Mouse (Mus musculus) hindbrain, embryonic 12.5 days (tissue): ENCODE data around the gene Gmcl1. TPM values are rescaled to one million over a fixed set of nuclear protein-coding genes. Genes with fewer than 3 reads are reported as not detected.

ENCODE experiments used
- ATAC-seq: fragments of 200-750 bp; cut with Nextera tagmentation; 2 replicates; pipeline ENCODE4 v1.8.0; 2017; ENCODE audit warnings: moderate TSS enrichment; ENCODE audit not compliant: low FRiP score
- H3K27ac ChIP-seq: fragments of 300-500 bp; sonication (generic); 2 replicates; pipeline ENCODE4 v1.5.1; 2016; ENCODE audit warnings: mild to moderate bottlenecking
- H3K27me3 ChIP-seq: fragments of 300-500 bp; sonication (generic); 2 replicates; pipeline ENCODE4 v1.6.1; 2016; ENCODE audit warnings: mild to moderate bottlenecking
- H3K36me3 ChIP-seq: fragments of 300-500 bp; sonication (generic); 2 replicates; pipeline ENCODE4 v1.6.1; 2016; ENCODE audit warnings: mild to moderate bottlenecking
- H3K4me1 ChIP-seq: fragments of 300-500 bp; sonication (generic); 2 replicates; pipeline ENCODE4 v1.6.1; 2016
- H3K4me2 ChIP-seq: fragments of 300-500 bp; sonication (generic); replicated peaks from 2 replicates; pipeline ENCODE4 v1.6.1; 2016; ENCODE audit warnings: mild to moderate bottlenecking
- H3K4me3 ChIP-seq: fragments of 300-500 bp; sonication (generic); 2 replicates; pipeline ENCODE4 v1.5.1; 2016; ENCODE audit warnings: mild to moderate bottlenecking
- H3K9ac ChIP-seq: fragments of 300-500 bp; sonication (generic); 2 replicates; pipeline ENCODE4 v1.6.1; 2016; ENCODE audit warnings: mild to moderate bottlenecking, moderate library complexity
- H3K9me3 ChIP-seq: fragments of 300-500 bp; sonication (generic); replicated peaks from 2 replicates; pipeline ENCODE4 v1.6.1; 2016; ENCODE audit warnings: mild to moderate bottlenecking
- WGBS: fragments of 180-500 bp; shearing (Covaris S2); methylation state at CpG from one replicate; pipeline ENCODE4 v1.1.7; 2016; 5-methylcytosine and 5-hydroxymethylcytosine counted together
- polyA plus RNA-seq: library from polyadenylated mRNA; unstranded; fragments of >200 nt; fragmentation: Nextera tagmentation; extraction: Ambion mirVana; gene quantifications from 2 replicates; pipeline ENCODE4 v1.2.1, GENCODE M21; 2016

Gmcl1 gene
- 63.9 and 64.4 TPM in 2 replicates for polyA plus RNA-seq

GRCm38 (mm10) chr6:86733183-86733876 is at the start of gene Gmcl1:
Gene Gmcl1, minus strand, starts transcription at chr6:86733383.
- under 1% methylated on average over 42 of the region's 59 CpGs for WGBS
- ATAC-seq, result peak; percentile 96
- H3K4me1 ChIP-seq, result peaks cover 15% of the 10 kb centered on the region
- no peaks in the 10 kb centered on the region for H3K9me3 ChIP-seq
- peak within 1 kb of the TSS; percentile 94 for H3K27ac ChIP-seq
- peak within 1 kb of the TSS; percentile 95 for H3K9ac ChIP-seq
- H3K4me2 ChIP-seq, result peak within 1 kb of the TSS; percentile 79
- H3K4me3 ChIP-seq, result peak within 1 kb of the TSS; percentile 97
- H3K27me3 ChIP-seq, result no peaks in the 10 kb centered on the region
- no peaks in the 10 kb centered on the region for H3K36me3 ChIP-seq

GRCm38 (mm10) chr6:86782342-86782741 is 49.2 kb upstream of the Gmcl1 start:
- ATAC-seq, result no peak
- H3K36me3 ChIP-seq, result no peaks in the 10 kb centered on the region
- no peak overlapping the region for H3K4me2 ChIP-seq
- no peak overlapping the region for H3K4me3 ChIP-seq
- H3K4me1 ChIP-seq, result no peaks in the 10 kb centered on the region
- H3K9ac ChIP-seq, result no peak overlapping the region
- WGBS, result 75% methylated on average over 3 of the region's 3 CpGs
- H3K27ac ChIP-seq, result no peak overlapping the region
- H3K9me3 ChIP-seq, result no peaks in the 10 kb centered on the region
- no peaks in the 10 kb centered on the region for H3K27me3 ChIP-seq

- Histone ChIP-seq H3K9me3 (no peaks in the 10 kb centered on the region), H3K4me1 (no peaks in the 10 kb centered on the region), H3K27ac (no peak overlapping the region), H3K4me2 (no peak overlapping the region), H3K9ac (no peak overlapping the region), H3K4me3 (no peak overlapping the region), H3K36me3 (no peaks in the 10 kb centered on the region), H3K27me3 (no peaks in the 10 kb centered on the region)
- 46% methylated on average over 2 of the region's 2 CpGs for whole genome bisulfite sequencing
- ATAC-seq, result no peak
These were observed 48.3 kb upstream of the Gmcl1 start for GRCm38 (mm10) chr6:86781361-86781957.

GRCm38 (mm10) chr6:86778910-86779594 is 45.9 kb upstream of the Gmcl1 start:
- Histone ChIP-seq H3K4me2 (no peak overlapping the region), H3K4me1 (no peaks in the 10 kb centered on the region), H3K36me3 (no peaks in the 10 kb centered on the region), H3K27me3 (no peaks in the 10 kb centered on the region), H3K9ac (no peak overlapping the region), H3K4me3 (no peak overlapping the region), H3K9me3 (no peaks in the 10 kb centered on the region), H3K27ac (no peak overlapping the region)
- 90% methylated on average over 10 of the region's 10 CpGs for WGBS
- no peak for ATAC-seq

- Histone ChIP-seq H3K4me3 (no peak overlapping the region), H3K27me3 (no peaks in the 10 kb centered on the region), H3K27ac (no peak overlapping the region), H3K4me1 (no peaks in the 10 kb centered on the region), H3K4me2 (no peak overlapping the region), H3K36me3 (no peaks in the 10 kb centered on the region), H3K9me3 (no peaks in the 10 kb centered on the region), H3K9ac (no peak overlapping the region)
- 88% methylated on average over 3 of the region's 3 CpGs for WGBS
- ATAC-seq, result no peak
These were observed 44.0 kb upstream of the Gmcl1 start for GRCm38 (mm10) chr6:86777181-86777580.

- 73% methylated on average over 4 of the region's 4 CpGs for WGBS
- Histone ChIP-seq H3K36me3 (no peaks in the 10 kb centered on the region), H3K4me2 (no peak overlapping the region), H3K27me3 (no peaks in the 10 kb centered on the region), H3K27ac (no peak overlapping the region), H3K4me3 (no peak overlapping the region), H3K9ac (no peak overlapping the region), H3K9me3 (no peaks in the 10 kb centered on the region), H3K4me1 (no peaks in the 10 kb centered on the region)
- ATAC-seq, result no peak
These were observed 43.5 kb upstream of the Gmcl1 start for GRCm38 (mm10) chr6:86776706-86777071.

GRCm38 (mm10) chr6:86776001-86776705 is 43.0 kb upstream of the Gmcl1 start:
- H3K27ac ChIP-seq, result no peak overlapping the region

GRCm38 (mm10) chr6:86774937-86775336 is 41.8 kb upstream of the Gmcl1 start:
- no peak overlapping the region for H3K4me3 ChIP-seq
- H3K36me3 ChIP-seq, result no peaks in the 10 kb centered on the region
- no peak overlapping the region for H3K27ac ChIP-seq
- no peaks in the 10 kb centered on the region for H3K9me3 ChIP-seq
- ATAC-seq, result no peak
- no peak overlapping the region for H3K4me2 ChIP-seq
- no peak overlapping the region for H3K9ac ChIP-seq
- no peaks in the 10 kb centered on the region for H3K27me3 ChIP-seq
- WGBS, result 88% methylated on average over 6 of the region's 6 CpGs
- H3K4me1 ChIP-seq, result no peaks in the 10 kb centered on the region

More at GRCm38 (mm10) chr6:86776001-86776705, 43.0 kb upstream of the Gmcl1 start:
- no peak for ATAC-seq
- Histone ChIP-seq H3K4me3 (no peak overlapping the region), H3K9me3 (no peaks in the 10 kb centered on the region), H3K9ac (no peak overlapping the region), H3K36me3 (no peaks in the 10 kb centered on the region), H3K4me1 (no peaks in the 10 kb centered on the region), H3K4me2 (no peak overlapping the region), H3K27me3 (no peaks in the 10 kb centered on the region)
- 89% methylated on average over 8 of the region's 8 CpGs for WGBS

- no peak for ATAC-seq
- H3K27me3 ChIP-seq, result no peaks in the 10 kb centered on the region
- no peak overlapping the region for H3K9ac ChIP-seq
- H3K27ac ChIP-seq, result no peak overlapping the region
- H3K4me3 ChIP-seq, result no peak overlapping the region
- no peaks in the 10 kb centered on the region for H3K4me1 ChIP-seq
- H3K4me2 ChIP-seq, result no peak overlapping the region
- WGBS, result 88% methylated on average over 4 of the region's 4 CpGs
- no peaks in the 10 kb centered on the region for H3K9me3 ChIP-seq
- no peaks in the 10 kb centered on the region for H3K36me3 ChIP-seq
These were observed 40.6 kb upstream of the Gmcl1 start for GRCm38 (mm10) chr6:86773830-86774229.

GRCm38 (mm10) chr6:86772631-86773030 is 39.4 kb upstream of the Gmcl1 start:
- no peaks in the 10 kb centered on the region for H3K27me3 ChIP-seq
- no peak overlapping the region for H3K27ac ChIP-seq
- no peak overlapping the region for H3K9ac ChIP-seq
- H3K4me1 ChIP-seq, result no peaks in the 10 kb centered on the region
- WGBS, result 82% methylated on average over 7 of the region's 7 CpGs
- no peak overlapping the region for H3K4me2 ChIP-seq
- H3K4me3 ChIP-seq, result no peak overlapping the region
- H3K36me3 ChIP-seq, result no peaks in the 10 kb centered on the region
- H3K9me3 ChIP-seq, result no peaks in the 10 kb centered on the region
- ATAC-seq, result no peak

GRCm38 (mm10) chr6:86768938-86769337 is 35.8 kb upstream of the Gmcl1 start:
- no peak for ATAC-seq
- Histone ChIP-seq H3K9me3 (no peaks in the 10 kb centered on the region), H3K9ac (no peak overlapping the region), H3K4me2 (no peak overlapping the region), H3K27me3 (no peaks in the 10 kb centered on the region), H3K36me3 (no peaks in the 10 kb centered on the region), H3K27ac (no peak overlapping the region), H3K4me3 (no peak overlapping the region), H3K4me1 (no peaks in the 10 kb centered on the region)
- 83% methylated on average over 4 of the region's 4 CpGs for WGBS

GRCm38 (mm10) chr6:86768186-86768776 is 35.1 kb upstream of the Gmcl1 start:
- ATAC-seq, result no peak
- H3K4me2 ChIP-seq, result no peak overlapping the region

More at GRCm38 (mm10) chr6:86768186-86768776, 35.1 kb upstream of the Gmcl1 start:
- no peaks in the 10 kb centered on the region for H3K27me3 ChIP-seq
- H3K27ac ChIP-seq, result no peak overlapping the region
- no peak overlapping the region for H3K4me3 ChIP-seq
- no peak overlapping the region for H3K9ac ChIP-seq
- H3K4me1 ChIP-seq, result no peaks in the 10 kb centered on the region
- no peaks in the 10 kb centered on the region for H3K36me3 ChIP-seq
- H3K9me3 ChIP-seq, result no peaks in the 10 kb centered on the region
- WGBS, result 86% methylated on average over 4 of the region's 4 CpGs
